Mouse (Mus musculus) ovary, adult 18-20 months (tissue): ENCODE results near the gene Poc1a.

ENCODE experiments used
- DNase-seq: peaks from one replicate; pipeline ENCODE4 v3.0.0; 2022; ENCODE audit warnings: low spot score, mixed read lengths

Gene Poc1a

GRCm38 (mm10) chr9:106301446-106302080 is 20.7 kb downstream of the Poc1a start:
- no peak for DNase-seq

- no peak for DNase-seq
These were observed 21.7 kb downstream of the Poc1a start for GRCm38 (mm10) chr9:106302446-106303150.

- no peak for DNase-seq
These were observed 22.6 kb downstream of the Poc1a start for GRCm38 (mm10) chr9:106303460-106303960.

GRCm38 (mm10) chr9:106305228-106305627 is 24.4 kb downstream of the Poc1a start:
- DNase-seq: no peak

- DNase-seq: peak; percentile 36
These were observed 25.9 kb downstream of the Poc1a start for GRCm38 (mm10) chr9:106306662-106307351.

GRCm38 (mm10) chr9:106308151-106308550 is 27.3 kb downstream of the Poc1a start:
- DNase-seq: no peak

GRCm38 (mm10) chr9:106308555-106308954 is 27.7 kb downstream of the Poc1a start:
- DNase-seq: no peak

GRCm38 (mm10) chr9:106308983-106309382 is 28.1 kb downstream of the Poc1a start:
- DNase-seq: no peak

GRCm38 (mm10) chr9:106309859-106310258 is 29.0 kb downstream of the Poc1a start:
- no peak for DNase-seq

- DNase-seq: no peak
These were observed 30.8 kb downstream of the Poc1a start for GRCm38 (mm10) chr9:106311625-106312191.

- DNase-seq: no peak
These were observed 32.1 kb downstream of the Poc1a start for GRCm38 (mm10) chr9:106312950-106313360.

GRCm38 (mm10) chr9:106314196-106314595 is 33.3 kb downstream of the Poc1a start:
- DNase-seq: no peak

- no peak for DNase-seq
These were observed 37.2 kb downstream of the Poc1a start for GRCm38 (mm10) chr9:106318074-106318473.

GRCm38 (mm10) chr9:106319095-106319494 is 38.2 kb downstream of the Poc1a start:
- DNase-seq: no peak

GRCm38 (mm10) chr9:106322497-106322896 is 41.6 kb downstream of the Poc1a start:
- no peak for DNase-seq

- no peak for DNase-seq
These were observed 45.4 kb downstream of the Poc1a start for GRCm38 (mm10) chr9:106326241-106326640.

GRCm38 (mm10) chr9:106327125-106327809 is 46.4 kb downstream of the Poc1a start:
- no peak for DNase-seq

GRCm38 (mm10) chr9:106328068-106328610 is 47.3 kb downstream of the Poc1a start:
- no peak for DNase-seq

GRCm38 (mm10) chr9:106328772-106329511 is 48.1 kb downstream of the Poc1a start:
- DNase-seq: no peak

- no peak for DNase-seq
These were observed 51.9 kb downstream of the Poc1a start for GRCm38 (mm10) chr9:106332746-106333145.

GRCm38 (mm10) chr9:106337620-106338019 is 56.8 kb downstream of the Poc1a start:
- DNase-seq: no peak
